Mouse (Mus musculus): ENCODE results near the gene Fscn2. TPM values are rescaled to one million over a fixed set of nuclear protein-coding genes. Genes with fewer than 3 reads are reported as not detected.

The Fscn2 gene
- polyA plus RNA-seq, 1 experiment from 2014 or later = 1.9 TPM

DNA sequence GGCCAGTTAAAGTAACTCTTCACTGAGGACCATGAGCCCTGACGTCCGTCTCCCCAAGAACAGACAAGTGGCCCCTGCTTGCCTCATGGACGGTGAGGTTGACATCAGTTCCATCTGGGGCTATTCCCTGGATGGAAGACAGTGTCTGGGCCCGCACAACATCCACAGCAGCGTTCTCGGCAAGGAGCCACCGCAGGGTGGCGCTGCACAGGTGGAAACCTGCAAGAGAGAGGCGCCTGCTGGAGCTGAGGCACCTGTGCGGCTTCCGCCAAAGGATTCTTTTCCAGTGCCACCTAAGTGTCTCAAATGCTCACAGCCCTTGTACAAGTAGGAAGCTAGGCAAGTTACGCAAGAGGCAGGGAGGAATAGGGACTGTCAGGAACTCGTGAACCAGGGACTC lies 11.7 kb downstream of the Fscn2 start:
- no peak for ATAC-seq
- Histone ChIP-seq H3K4me2 (replicated peaks) (no peak overlapping the region), H3K9me3 (no peaks in the 10 kb centered on the region), H3K9ac (replicated peaks) (no peak overlapping the region), H3K27ac (no peak overlapping the region), H3K4me3 (replicated peaks) (no peak overlapping the region), H3K27me3 (no peaks in the 10 kb centered on the region), H3K4me1 (replicated peaks) (peaks cover 28% of the 10 kb centered on the region), H3K36me3 (peaks cover 92% of the 10 kb centered on the region)
- WGBS = 66% methylated on average over 13 of the region's 13 CpGs

DNA sequence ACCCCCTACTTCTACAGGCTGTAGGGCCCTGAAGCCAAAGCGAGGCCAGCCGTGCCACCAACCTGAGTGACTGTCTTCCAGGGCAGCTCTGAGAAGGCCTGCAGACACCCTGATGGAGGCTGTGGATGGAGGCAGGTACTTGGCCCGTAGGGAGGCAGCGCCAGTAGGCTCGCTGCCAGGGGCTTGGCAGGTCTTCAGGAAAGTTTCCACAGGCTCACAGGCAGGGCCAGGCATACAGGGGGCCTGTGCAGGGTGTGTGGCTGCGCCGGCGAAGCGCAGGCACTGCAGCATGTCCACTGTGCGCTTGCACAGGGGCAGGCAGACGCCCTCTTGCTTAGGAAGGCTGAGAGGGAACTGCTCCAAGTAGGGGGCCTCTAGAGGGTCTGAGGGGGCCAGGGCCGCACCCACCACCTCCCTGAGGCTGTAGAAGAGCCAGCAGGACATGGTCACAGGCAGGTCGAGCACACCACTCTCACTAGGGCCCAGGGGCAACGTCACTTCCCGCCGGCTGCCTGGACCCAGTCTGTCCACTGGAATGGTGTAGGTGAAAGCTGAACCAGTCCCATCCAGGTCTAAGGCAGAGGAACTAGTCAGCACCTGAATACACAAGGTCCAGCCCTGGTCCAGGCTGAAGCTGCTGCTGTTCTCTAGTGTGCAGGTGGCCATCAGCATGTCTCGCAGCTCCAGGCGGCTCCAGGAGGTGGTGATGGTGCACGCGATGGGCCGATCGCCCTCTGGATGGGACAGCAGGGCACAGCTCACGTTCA lies 12.7 kb downstream of the Fscn2 start:
- Histone ChIP-seq H3K27ac (no peak overlapping the region), H3K4me1 (replicated peaks) (peaks cover 32% of the 10 kb centered on the region), H3K27me3 (no peaks in the 10 kb centered on the region), H3K9ac (replicated peaks) (peak overlapping the region; percentile 19; the same call in 1 of the 2 replicates), H3K9me3 (no peaks in the 10 kb centered on the region), H3K4me2 (replicated peaks) (no peak overlapping the region), H3K4me3 (replicated peaks) (no peak overlapping the region), H3K36me3 (peaks cover 82% of the 10 kb centered on the region)
- 93% methylated on average over 23 of the region's 23 CpGs for WGBS
- no peak for ATAC-seq

GRCm38 (mm10) chr11:120375324-120375723 lies 14.0 kb downstream of the Fscn2 start:
- H3K27ac ChIP-seq = no peak overlapping the region
- no peaks in the 10 kb centered on the region for H3K9me3 ChIP-seq
- no peaks in the 10 kb centered on the region for H3K27me3 ChIP-seq
- peaks cover 71% of the 10 kb centered on the region for H3K36me3 ChIP-seq
- peaks cover 31% of the 10 kb centered on the region for H3K4me1 ChIP-seq (replicated peaks)
- H3K9ac ChIP-seq (replicated peaks) = 0 out of 2 replicates have a peak overlapping the region, but pooled peaks have one; percentile 19
- 96% methylated on average over 10 of the region's 10 CpGs for WGBS
- no peak overlapping the region for H3K4me3 ChIP-seq (replicated peaks)
- no peak overlapping the region for H3K4me2 ChIP-seq (replicated peaks)
- no peak for ATAC-seq

GRCm38 (mm10) chr11:120376302-120377160 lies 15.2 kb downstream of the Fscn2 start:
- Histone ChIP-seq H3K9me3 (no peaks in the 10 kb centered on the region), H3K4me1 (replicated peaks) (peaks cover 31% of the 10 kb centered on the region), H3K4me2 (replicated peaks) (peak overlapping the region; percentile 97), H3K27me3 (no peaks in the 10 kb centered on the region), H3K36me3 (peaks cover 70% of the 10 kb centered on the region), H3K9ac (replicated peaks) (peak overlapping the region; percentile 89), H3K27ac (no peak overlapping the region), H3K4me3 (replicated peaks) (peak overlapping the region; percentile 88; the same call in 1 of the 2 replicates)
- WGBS = 90% methylated on average over 17 of the region's 17 CpGs
- ATAC-seq = no peak

GRCm38 (mm10) chr11:120377337-120377736 lies 16.0 kb downstream of the Fscn2 start:
- peak overlapping the region; percentile 72; the same call in 1 of the 2 replicates for H3K27ac ChIP-seq
- WGBS = 76% methylated on average over 9 of the region's 10 CpGs
- no peaks in the 10 kb centered on the region for H3K9me3 ChIP-seq
- peak overlapping the region; percentile 97 for H3K4me2 ChIP-seq (replicated peaks)
- ATAC-seq = peak; percentile 21; the same call in 1 of the 2 replicates
- H3K9ac ChIP-seq (replicated peaks) = peak overlapping the region; percentile 89
- H3K4me1 ChIP-seq (replicated peaks) = peaks cover 31% of the 10 kb centered on the region
- H3K36me3 ChIP-seq = peaks cover 70% of the 10 kb centered on the region
- no peaks in the 10 kb centered on the region for H3K27me3 ChIP-seq
- peak overlapping the region; percentile 88 for H3K4me3 ChIP-seq (replicated peaks)

- Histone ChIP-seq H3K9me3 (no peaks in the 10 kb centered on the region), H3K9ac (replicated peaks) (peak overlapping the region; percentile 89), H3K4me3 (replicated peaks) (peak overlapping the region; percentile 88), H3K4me2 (replicated peaks) (peak overlapping the region; percentile 97), H3K36me3 (peaks cover 70% of the 10 kb centered on the region), H3K27me3 (no peaks in the 10 kb centered on the region), H3K27ac (peak overlapping the region; percentile 72), H3K4me1 (replicated peaks) (peaks cover 31% of the 10 kb centered on the region)
- WGBS = 4% methylated on average over 27 of the region's 40 CpGs
- peak; percentile 47 for ATAC-seq
Observed at GRCm38 (mm10) chr11:120378031-120378610, 16.8 kb downstream of the Fscn2 start.

DNA sequence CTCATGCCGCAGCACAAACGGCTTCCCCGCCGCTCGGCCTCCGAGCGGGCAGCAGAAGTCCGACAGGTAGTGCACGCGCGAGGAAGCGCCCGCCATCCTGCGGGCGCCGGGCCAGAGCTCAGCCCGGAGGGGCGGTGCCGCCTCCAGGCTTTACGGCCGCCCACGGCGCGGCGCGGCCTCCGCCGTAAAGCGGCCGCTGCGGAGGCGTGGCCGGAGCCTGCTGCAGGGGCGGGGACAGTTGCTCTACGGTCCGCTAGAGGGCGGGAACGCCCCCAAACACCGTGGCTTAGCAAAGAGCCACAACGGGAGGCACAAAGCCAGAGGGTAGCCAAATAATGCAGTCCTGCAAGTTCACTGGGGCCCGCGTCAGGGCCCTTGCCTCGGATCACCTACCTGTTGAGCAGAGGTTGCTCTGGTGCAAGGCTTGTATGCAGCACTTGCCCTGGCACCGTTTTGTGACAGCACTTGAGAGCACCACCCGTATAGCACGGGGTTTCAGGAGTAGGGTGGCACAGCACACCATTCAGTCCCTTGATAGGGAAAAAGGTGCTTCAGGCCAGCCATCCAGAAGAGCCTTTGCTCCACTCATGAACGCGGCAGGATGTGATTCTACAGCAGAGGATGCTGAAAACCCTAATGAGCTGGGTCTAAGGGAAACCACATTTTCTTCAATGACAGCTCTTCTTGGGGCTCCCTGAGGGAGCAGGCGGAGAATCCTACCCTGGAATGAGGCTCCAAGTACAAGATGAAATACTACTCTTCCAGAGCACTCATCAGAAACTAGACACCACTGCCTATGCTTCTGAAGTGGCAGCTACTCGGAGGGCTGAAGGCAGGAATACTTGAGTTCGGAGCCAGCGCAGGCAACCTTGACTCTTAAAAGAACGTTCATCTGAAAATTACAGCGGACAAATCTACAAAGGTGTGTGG lies 17.5 kb downstream of the Fscn2 start, which contains the start of gene Faap100:
Gene Faap100 (minus strand): TSS at position 154 of the 930 bp plus-strand sequence.
- 9% methylated on average over 54 of the region's 54 CpGs for WGBS
- no peaks in the 10 kb centered on the region for H3K27me3 ChIP-seq
- ATAC-seq = peak; percentile 89
- H3K36me3 ChIP-seq = peaks cover 70% of the 10 kb centered on the region
- H3K4me2 ChIP-seq (replicated peaks) = peak within 1 kb of the TSS; percentile 97
- no peaks in the 10 kb centered on the region for H3K9me3 ChIP-seq
- H3K4me3 ChIP-seq (replicated peaks) = peak within 1 kb of the TSS; percentile 88
- H3K9ac ChIP-seq (replicated peaks) = peak within 1 kb of the TSS; percentile 89
- peaks cover 31% of the 10 kb centered on the region for H3K4me1 ChIP-seq (replicated peaks)
- peak within 1 kb of the TSS; percentile 81 for H3K27ac ChIP-seq

DNA sequence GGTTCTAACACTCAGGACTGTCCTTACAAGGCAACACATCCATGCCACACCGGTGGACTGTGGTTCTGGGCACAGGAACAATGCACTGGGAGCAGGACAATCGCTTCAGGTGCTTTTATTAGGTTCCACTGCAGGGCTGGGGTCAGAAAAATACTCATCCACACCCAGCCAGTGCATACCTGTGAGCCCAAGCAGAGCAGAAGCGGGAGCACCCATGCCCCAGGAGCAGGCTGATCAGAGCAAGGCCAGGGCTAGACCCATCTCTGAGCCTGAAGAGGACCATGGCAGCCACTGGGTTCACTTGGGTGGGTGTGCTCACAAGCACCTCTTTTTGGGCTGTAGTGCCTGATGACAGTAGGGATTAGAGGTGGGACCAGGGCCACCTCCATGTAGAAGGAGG lies 18.9 kb downstream of the Fscn2 start:
- Histone ChIP-seq H3K4me3 (replicated peaks) (no peak overlapping the region), H3K9ac (replicated peaks) (no peak overlapping the region), H3K9me3 (no peaks in the 10 kb centered on the region), H3K4me1 (replicated peaks) (peaks cover 31% of the 10 kb centered on the region), H3K4me2 (replicated peaks) (no peak overlapping the region), H3K27me3 (no peaks in the 10 kb centered on the region), H3K36me3 (peaks cover 69% of the 10 kb centered on the region), H3K27ac (no peak overlapping the region)
- ATAC-seq = no peak
- 93% methylated on average over 3 of the region's 3 CpGs for WGBS

GRCm38 (mm10) chr11:120381157-120381556 lies 19.8 kb downstream of the Fscn2 start:
- peaks cover 67% of the 10 kb centered on the region for H3K36me3 ChIP-seq
- peaks cover 28% of the 10 kb centered on the region for H3K4me1 ChIP-seq (replicated peaks)
- H3K4me3 ChIP-seq (replicated peaks) = no peak overlapping the region
- H3K9me3 ChIP-seq = no peaks in the 10 kb centered on the region
- no peak for ATAC-seq
- H3K27ac ChIP-seq = no peak overlapping the region
- no peak overlapping the region for H3K9ac ChIP-seq (replicated peaks)
- H3K4me2 ChIP-seq (replicated peaks) = no peak overlapping the region
- no peaks in the 10 kb centered on the region for H3K27me3 ChIP-seq
- 91% methylated on average over 4 of the region's 4 CpGs for WGBS

- Histone ChIP-seq H3K27me3 (no peaks in the 10 kb centered on the region), H3K4me1 (replicated peaks) (peaks cover 15% of the 10 kb centered on the region), H3K27ac (no peak overlapping the region), H3K9ac (replicated peaks) (no peak overlapping the region), H3K36me3 (peaks cover 68% of the 10 kb centered on the region), H3K9me3 (no peaks in the 10 kb centered on the region), H3K4me2 (replicated peaks) (no peak overlapping the region), H3K4me3 (replicated peaks) (no peak overlapping the region)
- ATAC-seq = no peak
- 90% methylated on average over 9 of the region's 9 CpGs for WGBS
Observed at GRCm38 (mm10) chr11:120382509-120382908, 21.2 kb downstream of the Fscn2 start.

DNA sequence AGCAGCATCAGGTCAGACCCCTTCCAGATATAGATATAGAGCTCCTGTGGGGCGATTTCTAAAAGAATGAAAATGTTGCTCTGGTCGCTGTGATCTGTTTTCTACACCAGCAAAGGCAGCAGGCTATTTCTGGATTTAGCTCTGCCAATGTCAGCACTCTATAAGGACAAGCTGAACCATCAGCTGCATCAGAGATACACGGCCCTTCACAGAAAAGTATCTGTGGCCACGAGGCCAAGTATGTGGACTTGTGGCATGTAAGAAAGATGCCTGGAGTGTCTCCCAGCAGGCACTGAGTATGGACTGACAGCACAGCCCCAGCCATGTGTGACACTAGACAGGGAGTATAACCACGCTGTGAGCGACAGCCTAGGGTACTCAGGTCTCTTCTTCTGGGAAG lies 25.3 kb downstream of the Fscn2 start:
- no peak for ATAC-seq
- no peak overlapping the region for H3K4me3 ChIP-seq (replicated peaks)
- H3K9ac ChIP-seq (replicated peaks) = no peak overlapping the region
- H3K4me1 ChIP-seq (replicated peaks) = no peaks in the 10 kb centered on the region
- no peaks in the 10 kb centered on the region for H3K27me3 ChIP-seq
- H3K9me3 ChIP-seq = no peaks in the 10 kb centered on the region
- WGBS = 92% methylated on average over 6 of the region's 6 CpGs
- no peak overlapping the region for H3K27ac ChIP-seq
- no peak overlapping the region for H3K4me2 ChIP-seq (replicated peaks)
- peaks cover 75% of the 10 kb centered on the region for H3K36me3 ChIP-seq
